Mouse (Mus musculus): ENCODE results near the gene Map3k12. TPM values are rescaled to one million over a fixed set of nuclear protein-coding genes. Genes with fewer than 3 reads are reported as not detected.

The Map3k12 gene
- polyA plus RNA-seq, 1 experiment: 12.7 TPM

GRCm38 (mm10) chr15:102524892-102525485 lies 8.1 kb upstream of the Map3k12 start, which contains the start of gene Npff:
Gene Npff, minus strand, starts transcription at chr15:102524942.
- H3K4me3 ChIP-seq (ENCODE audit: control insufficient read depth, insufficient read depth, low read length): no peak within 1 kb of the TSS
- peak; percentile 75 for DNase-seq
- 44% methylated on average over 3 of the region's 3 CpGs for WGBS
- peaks cover 13% of the 10 kb centered on the region for H3K4me1 ChIP-seq (replicated peaks; ENCODE audit: control insufficient read depth, insufficient read depth, low read length)
- H3K36me3 ChIP-seq (ENCODE audit: control insufficient read depth, insufficient read depth, low read length): peaks cover 17% of the 10 kb centered on the region
- peak within 1 kb of the TSS; percentile 74 for H3K27ac ChIP-seq (ENCODE audit: control insufficient read depth, insufficient read depth, low read length)
- H3K27me3 ChIP-seq (ENCODE audit: control insufficient read depth, insufficient read depth, low read length): no peaks in the 10 kb centered on the region
- TF ChIP-seq POLR2A (IDR thresholded peaks at IDR 0.05; ENCODE audit: control insufficient read depth, extremely low read depth, insufficient read depth, low read length, poor library complexity): no peak
- TF ChIP-seq CTCF (IDR thresholded peaks at IDR 0.05; ENCODE audit: borderline replicate concordance, control insufficient read depth, extremely low read depth, insufficient read depth, low read length, poor library complexity): peak; percentile 65; the same call in 1 of the 2 replicates

- TF ChIP-seq CTCF (IDR thresholded peaks at IDR 0.05; ENCODE audit: borderline replicate concordance, control insufficient read depth, extremely low read depth, insufficient read depth, low read length, poor library complexity) (no peak), POLR2A (IDR thresholded peaks at IDR 0.05; ENCODE audit: control insufficient read depth, extremely low read depth, insufficient read depth, low read length, poor library complexity) (no peak)
- Histone ChIP-seq H3K27me3 (ENCODE audit: control insufficient read depth, insufficient read depth, low read length) (no peaks in the 10 kb centered on the region), H3K4me3 (ENCODE audit: control insufficient read depth, insufficient read depth, low read length) (no peak overlapping the region), H3K4me1 (replicated peaks; ENCODE audit: control insufficient read depth, insufficient read depth, low read length) (peaks cover 13% of the 10 kb centered on the region), H3K36me3 (ENCODE audit: control insufficient read depth, insufficient read depth, low read length) (peaks cover 3% of the 10 kb centered on the region; the same call in 1 of the 2 replicates), H3K27ac (ENCODE audit: control insufficient read depth, insufficient read depth, low read length) (no peak overlapping the region)
- DNase-seq: no peak
- 89% methylated on average over 4 of the region's 4 CpGs for WGBS
These were observed 4.6 kb upstream of the Map3k12 start for GRCm38 (mm10) chr15:102521480-102521879.

GRCm38 (mm10) chr15:102520416-102520815 lies 3.6 kb upstream of the Map3k12 start:
- H3K4me3 ChIP-seq (ENCODE audit: control insufficient read depth, insufficient read depth, low read length): no peak overlapping the region

GRCm38 (mm10) chr15:102519211-102520141 lies 2.6 kb upstream of the Map3k12 start:
- TF ChIP-seq POLR2A (IDR thresholded peaks at IDR 0.05; ENCODE audit: control insufficient read depth, extremely low read depth, insufficient read depth, low read length, poor library complexity) (no peak), CTCF (IDR thresholded peaks at IDR 0.05; ENCODE audit: borderline replicate concordance, control insufficient read depth, extremely low read depth, insufficient read depth, low read length, poor library complexity) (no peak)
- Histone ChIP-seq H3K27ac (ENCODE audit: control insufficient read depth, insufficient read depth, low read length) (no peak overlapping the region), H3K4me3 (ENCODE audit: control insufficient read depth, insufficient read depth, low read length) (peak overlapping the region; percentile 52), H3K27me3 (ENCODE audit: control insufficient read depth, insufficient read depth, low read length) (no peaks in the 10 kb centered on the region), H3K4me1 (replicated peaks; ENCODE audit: control insufficient read depth, insufficient read depth, low read length) (peaks cover 15% of the 10 kb centered on the region), H3K36me3 (ENCODE audit: control insufficient read depth, insufficient read depth, low read length) (peaks cover 3% of the 10 kb centered on the region; the same call in 1 of the 2 replicates)
- DNase-seq: no peak
- WGBS: 19% methylated on average over 17 of the region's 17 CpGs

More at GRCm38 (mm10) chr15:102520416-102520815, 3.6 kb upstream of the Map3k12 start:
- Histone ChIP-seq H3K27me3 (ENCODE audit: control insufficient read depth, insufficient read depth, low read length) (no peaks in the 10 kb centered on the region), H3K4me1 (replicated peaks; ENCODE audit: control insufficient read depth, insufficient read depth, low read length) (peaks cover 17% of the 10 kb centered on the region), H3K27ac (ENCODE audit: control insufficient read depth, insufficient read depth, low read length) (no peak overlapping the region), H3K36me3 (ENCODE audit: control insufficient read depth, insufficient read depth, low read length) (peaks cover 3% of the 10 kb centered on the region; the same call in 1 of the 2 replicates)
- WGBS: 75% methylated on average over 4 of the region's 4 CpGs
- DNase-seq: no peak
- TF ChIP-seq POLR2A (IDR thresholded peaks at IDR 0.05; ENCODE audit: control insufficient read depth, extremely low read depth, insufficient read depth, low read length, poor library complexity) (no peak), CTCF (IDR thresholded peaks at IDR 0.05; ENCODE audit: borderline replicate concordance, control insufficient read depth, extremely low read depth, insufficient read depth, low read length, poor library complexity) (no peak)

- under 1% methylated on average over 9 of the region's 9 CpGs for WGBS
- H3K27me3 ChIP-seq (ENCODE audit: control insufficient read depth, insufficient read depth, low read length): no peaks in the 10 kb centered on the region
- H3K36me3 ChIP-seq (ENCODE audit: control insufficient read depth, insufficient read depth, low read length): peaks cover 3% of the 10 kb centered on the region; the same call in 1 of the 2 replicates
- peak overlapping the region; percentile 52 for H3K4me3 ChIP-seq (ENCODE audit: control insufficient read depth, insufficient read depth, low read length)
- H3K4me1 ChIP-seq (replicated peaks; ENCODE audit: control insufficient read depth, insufficient read depth, low read length): peaks cover 15% of the 10 kb centered on the region
- DNase-seq: no peak
- H3K27ac ChIP-seq (ENCODE audit: control insufficient read depth, insufficient read depth, low read length): peak overlapping the region; percentile 46
- TF ChIP-seq CTCF (IDR thresholded peaks at IDR 0.05; ENCODE audit: borderline replicate concordance, control insufficient read depth, extremely low read depth, insufficient read depth, low read length, poor library complexity): no peak
These were observed 2.0 kb upstream of the Map3k12 start for GRCm38 (mm10) chr15:102518859-102519201.

- under 1% methylated on average over 60 of the region's 60 CpGs for WGBS
- Histone ChIP-seq H3K27me3 (ENCODE audit: control insufficient read depth, insufficient read depth, low read length) (no peaks in the 10 kb centered on the region), H3K4me3 (ENCODE audit: control insufficient read depth, insufficient read depth, low read length) (peak within 1 kb of the TSS; percentile 59), H3K36me3 (ENCODE audit: control insufficient read depth, insufficient read depth, low read length) (no peaks in the 10 kb centered on the region), H3K27ac (ENCODE audit: control insufficient read depth, insufficient read depth, low read length) (peak within 1 kb of the TSS; percentile 49), H3K4me1 (replicated peaks; ENCODE audit: control insufficient read depth, insufficient read depth, low read length) (peaks cover 15% of the 10 kb centered on the region)
- peak; percentile 49; the same call in 1 of the 2 replicates for TF ChIP-seq CTCF (IDR thresholded peaks at IDR 0.05; ENCODE audit: borderline replicate concordance, control insufficient read depth, extremely low read depth, insufficient read depth, low read length, poor library complexity)
- peak; percentile 57; the same call in 1 of the 2 replicates for TF ChIP-seq POLR2A (IDR thresholded peaks at IDR 0.05; ENCODE audit: control insufficient read depth, extremely low read depth, insufficient read depth, low read length, poor library complexity)
- peak; percentile 99 for DNase-seq
These were observed 1.4 kb upstream of the Map3k12 start, which contains the start of gene Tarbp2 for GRCm38 (mm10) chr15:102517976-102518858. Gene Tarbp2, plus strand, starts transcription at chr15:102518192.

Data from thymus, adult 2 months (tissue).